Mouse (Mus musculus): Measurements from ENCODE around the gene Btd. TPM values are rescaled to one million over a fixed set of nuclear protein-coding genes. Genes with fewer than 3 reads are reported as not detected.

Btd gene
- total RNA-seq, 2 experiments from 2014 or later, result 9.3 to 12.3 TPM

DNA sequence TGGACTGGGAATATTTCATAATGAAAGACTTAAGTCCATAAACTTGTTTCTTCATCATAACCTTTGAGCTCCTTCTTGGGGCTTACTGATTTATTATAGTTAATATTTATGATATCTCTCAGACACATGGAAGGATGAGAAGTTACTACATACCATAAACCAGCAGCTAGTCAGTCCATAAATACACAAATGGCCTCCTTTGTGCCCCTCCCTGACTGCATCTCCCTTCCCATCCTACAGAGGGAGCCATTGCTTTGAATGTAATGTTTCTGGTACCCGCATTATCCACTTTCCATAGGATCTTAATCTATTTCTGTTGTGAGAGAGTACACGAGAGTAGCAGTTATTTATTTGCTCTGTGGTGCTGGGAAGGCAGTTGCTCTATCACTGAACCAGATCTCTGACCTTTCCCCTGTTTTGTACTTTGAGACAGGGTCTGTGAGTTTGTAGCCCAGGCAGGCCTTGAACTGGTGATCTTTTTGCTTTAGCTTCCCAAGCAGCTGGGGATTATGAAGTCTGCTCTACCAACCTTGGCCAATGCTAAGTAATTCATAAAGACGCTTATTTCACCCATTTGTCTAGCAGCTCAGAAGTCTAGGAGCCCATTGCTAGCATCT, 4.2 kb downstream of the Btd start:
- DNase-seq, result no peak
- intact Hi-C loops (cut with DNase I), result loop anchor here (5.0 kb wide), 1 partner anchor 437 kb away; no protein-coding TSS in a partner anchor

DNA sequence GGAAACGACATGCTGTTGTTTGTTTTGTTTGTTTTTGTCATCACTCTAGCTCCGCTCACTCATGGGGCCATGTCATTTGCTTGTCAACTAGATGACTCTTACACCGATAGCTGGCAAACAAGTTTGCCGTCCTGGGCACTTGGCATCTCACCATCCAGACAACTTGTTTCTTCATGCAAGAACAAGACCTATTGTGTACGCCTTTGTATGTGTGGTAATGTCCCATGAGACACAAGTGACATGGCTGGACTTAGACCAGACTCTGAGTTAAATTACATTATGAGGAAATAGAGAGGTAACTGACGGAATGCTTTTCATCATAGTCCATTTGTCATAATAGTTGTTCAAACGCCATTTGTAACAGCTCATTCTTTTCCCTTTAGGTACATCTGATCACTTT, 5.1 kb downstream of the Btd start:
- intact Hi-C loops (cut with DNase I), result no loop called here
- no peak for DNase-seq

DNA sequence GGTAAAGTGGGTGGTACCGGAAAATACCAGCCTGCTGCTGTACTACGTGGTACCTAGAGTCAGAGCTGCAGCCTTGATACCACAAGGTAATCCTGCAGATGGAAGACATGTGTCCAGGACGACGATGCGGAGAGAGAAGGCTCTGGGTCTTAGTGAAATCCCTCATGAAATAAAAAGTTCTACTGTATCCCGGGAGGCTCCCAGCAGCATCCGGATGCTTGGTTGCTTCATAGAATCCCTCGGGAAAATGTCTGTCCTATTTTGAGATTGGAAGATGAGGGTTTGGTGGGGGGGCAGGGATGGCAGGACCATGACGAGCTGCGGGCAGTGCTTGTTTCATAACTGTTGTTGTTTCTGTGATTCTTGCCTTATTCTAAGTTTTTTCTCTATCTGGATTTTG, 7.2 kb downstream of the Btd start:
- no peak for DNase-seq
- intact Hi-C loops (cut with DNase I), result no loop called here

DNA sequence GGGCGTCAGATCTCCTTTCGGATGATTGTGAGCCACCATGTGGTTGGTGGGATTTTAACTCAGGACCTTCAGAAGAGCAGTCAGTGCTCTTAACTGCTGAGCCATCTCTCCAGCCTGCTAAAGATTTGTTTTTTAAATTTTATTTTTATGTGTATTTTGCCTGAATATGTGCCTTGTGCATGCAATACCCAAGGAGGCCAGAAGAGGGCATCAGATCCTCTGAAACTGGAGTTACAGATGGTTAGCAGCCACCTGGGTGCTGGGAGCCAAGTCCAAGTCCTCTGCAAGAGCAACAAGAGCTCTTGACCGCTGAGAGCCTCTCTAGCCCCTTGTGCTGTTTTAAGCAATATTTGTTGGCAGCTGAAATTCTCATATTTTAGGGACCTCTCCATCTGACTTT, 9.5 kb downstream of the Btd start:
- intact Hi-C loops (cut with DNase I), result no loop called here

DNA sequence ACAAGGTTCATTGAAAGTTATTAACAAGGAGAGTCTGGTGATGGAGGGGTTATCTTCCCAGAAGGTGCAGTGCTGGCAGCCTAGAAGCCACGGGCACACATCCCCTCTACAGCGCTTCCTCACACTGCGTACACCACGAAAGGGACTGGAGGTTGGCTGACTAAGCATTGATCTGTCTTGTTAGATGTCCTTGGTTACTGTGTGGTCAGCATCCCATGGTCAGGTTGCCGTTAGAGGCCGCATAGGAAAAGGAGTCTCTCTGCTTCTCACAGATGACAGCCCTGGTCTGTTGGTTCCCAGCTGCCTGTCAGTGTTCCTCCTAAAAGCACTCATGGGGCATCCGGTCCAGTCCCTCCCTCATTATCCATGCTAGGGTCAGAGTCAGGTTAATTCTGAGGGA, 10.4 kb downstream of the Btd start:
- intact Hi-C loops (cut with DNase I), result no loop called here
- no peak for DNase-seq

More for the DNA sequence above, 9.5 kb downstream of the Btd start:
- no peak for DNase-seq

DNA sequence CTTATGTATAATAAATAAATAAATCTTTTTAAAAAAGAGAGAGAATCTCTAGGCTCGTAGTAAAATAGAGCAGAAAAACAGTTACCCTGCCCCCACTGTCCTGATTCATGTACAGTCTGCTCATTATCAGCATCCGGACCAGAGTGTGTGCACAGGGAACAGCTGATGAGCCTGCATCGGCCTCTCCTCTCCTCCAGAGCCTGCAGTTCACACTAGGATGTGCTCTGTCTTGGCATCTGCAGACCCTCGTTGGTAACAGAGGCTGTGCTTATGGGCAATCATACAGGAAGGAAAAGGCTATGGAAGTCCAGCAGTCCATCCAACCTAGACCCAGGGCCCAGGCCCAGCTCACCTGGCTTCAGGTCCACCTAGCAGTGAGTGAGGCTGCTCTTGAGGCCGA, 11.3 kb downstream of the Btd start:
- DNase-seq, result no peak
- intact Hi-C loops (cut with DNase I), result no loop called here

DNA sequence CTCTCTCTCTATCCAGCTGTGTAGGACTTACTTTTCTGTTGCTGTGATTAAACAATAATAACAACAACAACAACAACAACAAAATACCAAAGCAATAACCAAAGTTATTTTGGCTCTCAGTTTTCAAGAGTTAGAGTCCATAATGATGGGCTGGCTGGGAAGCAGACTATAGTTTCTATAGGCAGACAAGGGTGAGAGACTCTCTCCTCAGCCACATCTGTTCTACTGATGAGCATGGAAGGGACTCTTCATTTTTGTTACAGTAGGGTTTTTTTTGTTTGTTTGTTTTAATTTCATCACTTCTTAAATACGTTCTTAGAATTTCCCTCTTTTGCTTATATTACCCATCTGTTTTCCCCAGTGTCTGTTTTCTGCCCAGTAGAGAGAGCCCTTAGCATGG, 11.8 kb downstream of the Btd start:
- DNase-seq, result no peak
- intact Hi-C loops (cut with DNase I), result no loop called here

DNA sequence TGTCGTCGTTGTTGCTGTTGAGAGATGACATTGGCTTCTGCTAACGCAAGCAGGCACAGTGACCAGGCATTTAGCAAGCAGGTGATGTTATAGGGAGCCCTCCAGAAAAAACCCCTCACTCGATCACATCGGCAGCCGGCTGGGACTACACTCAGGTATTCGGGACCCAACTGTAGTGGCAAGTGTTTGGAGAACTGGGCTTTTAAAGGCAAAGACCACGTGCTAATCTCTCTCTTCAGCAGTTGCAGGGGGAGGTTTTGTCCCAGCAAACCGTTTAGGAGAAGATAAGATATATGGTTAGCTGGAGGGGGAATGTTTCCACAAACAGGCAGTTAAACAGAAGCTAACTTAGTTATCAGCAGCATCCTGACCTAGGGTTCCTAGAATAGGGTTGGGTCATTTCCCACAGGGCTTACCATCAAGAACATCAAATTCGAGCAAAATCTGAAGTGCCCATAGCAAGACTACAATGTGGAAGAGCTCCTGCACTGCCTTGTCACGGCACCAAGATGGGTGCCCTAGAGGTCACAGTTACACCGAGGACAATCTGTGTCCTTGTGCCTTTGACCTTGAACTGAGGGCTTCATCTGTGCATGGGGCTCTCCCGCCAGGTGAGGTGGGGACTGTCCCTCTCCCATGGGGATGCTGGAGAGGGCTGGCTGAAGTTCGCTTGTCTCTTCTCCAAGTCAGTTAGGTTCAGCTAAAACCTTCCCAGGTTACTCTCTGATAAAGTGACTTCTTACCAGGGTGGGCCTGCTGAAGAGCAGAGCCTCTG, 12.5 kb downstream of the Btd start:
- DNase-seq, result no peak
- intact Hi-C loops (cut with DNase I), result no loop called here

DNA sequence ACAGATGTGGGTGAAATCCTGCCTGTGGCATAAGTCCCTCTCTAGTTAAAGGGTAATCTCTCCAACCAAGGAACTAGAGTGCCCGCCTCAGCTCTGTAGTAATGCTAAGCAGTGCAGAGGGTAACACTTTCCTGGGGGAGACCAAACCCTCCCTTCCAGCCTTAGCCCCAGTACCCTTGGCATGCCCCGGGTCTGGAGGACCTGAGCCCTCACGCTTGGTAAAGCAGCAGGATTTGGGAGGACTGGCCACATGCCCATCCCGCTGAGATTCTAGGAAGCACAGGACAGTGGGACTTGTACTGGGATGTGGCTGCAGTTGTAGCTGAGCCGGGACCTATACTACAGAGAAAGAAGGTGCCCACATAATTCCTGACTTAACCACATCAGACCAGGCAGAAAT, 14.0 kb downstream of the Btd start:
- intact Hi-C loops (cut with DNase I), result loop anchor here (5.0 kb wide), 2 partner anchors 287 to 377 kb away; no protein-coding TSS in a partner anchor
- DNase-seq, result no peak

DNA sequence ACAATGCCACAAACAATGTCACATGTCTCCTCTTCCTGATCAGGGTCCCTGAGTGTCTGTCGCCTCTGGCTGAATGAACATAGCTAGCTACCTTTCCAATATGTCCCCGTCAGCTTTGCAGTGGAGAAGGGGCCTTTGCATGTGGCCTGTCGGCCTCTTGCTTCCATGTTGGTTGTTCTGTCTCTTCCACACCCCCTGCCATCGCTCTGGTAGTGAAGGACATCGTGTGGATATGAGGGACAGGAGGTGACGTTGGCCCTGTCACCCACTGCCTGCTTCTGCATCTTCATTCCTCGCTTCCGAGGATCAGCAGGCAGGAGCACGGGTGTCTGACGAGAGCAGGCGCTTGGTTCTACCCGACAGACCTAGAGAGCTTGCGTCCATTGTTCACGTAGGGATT, 14.6 kb downstream of the Btd start:
- intact Hi-C loops (cut with DNase I), result loop anchor here (5.0 kb wide), 2 partner anchors 287 to 377 kb away; no protein-coding TSS in a partner anchor

DNA sequence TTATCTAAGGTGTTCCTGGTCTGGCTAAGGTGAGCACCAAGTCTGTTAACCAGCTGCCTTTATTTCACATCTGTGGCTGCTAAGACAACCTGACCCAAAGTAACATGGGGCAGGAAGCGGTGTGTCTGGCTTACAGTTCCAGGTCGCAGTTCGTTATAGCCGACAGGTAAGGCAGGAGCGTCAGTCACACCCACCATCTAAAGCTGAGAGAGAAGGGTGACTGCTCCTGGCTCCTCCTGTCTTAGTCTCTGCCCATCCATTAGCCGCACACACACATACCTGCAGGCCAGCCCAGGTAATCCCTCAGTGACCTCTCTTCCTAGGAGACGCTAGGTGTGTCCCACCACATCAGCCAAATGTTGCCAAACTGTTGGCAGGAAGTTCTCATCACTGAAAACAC, 15.6 kb downstream of the Btd start:
- intact Hi-C loops (cut with DNase I), result loop anchor here (2.0 to 5.0 kb wide), 4 partner anchors 42 to 418 kb away; no protein-coding TSS in a partner anchor

More for the DNA sequence above, 14.6 kb downstream of the Btd start:
- DNase-seq, result no peak

DNA sequence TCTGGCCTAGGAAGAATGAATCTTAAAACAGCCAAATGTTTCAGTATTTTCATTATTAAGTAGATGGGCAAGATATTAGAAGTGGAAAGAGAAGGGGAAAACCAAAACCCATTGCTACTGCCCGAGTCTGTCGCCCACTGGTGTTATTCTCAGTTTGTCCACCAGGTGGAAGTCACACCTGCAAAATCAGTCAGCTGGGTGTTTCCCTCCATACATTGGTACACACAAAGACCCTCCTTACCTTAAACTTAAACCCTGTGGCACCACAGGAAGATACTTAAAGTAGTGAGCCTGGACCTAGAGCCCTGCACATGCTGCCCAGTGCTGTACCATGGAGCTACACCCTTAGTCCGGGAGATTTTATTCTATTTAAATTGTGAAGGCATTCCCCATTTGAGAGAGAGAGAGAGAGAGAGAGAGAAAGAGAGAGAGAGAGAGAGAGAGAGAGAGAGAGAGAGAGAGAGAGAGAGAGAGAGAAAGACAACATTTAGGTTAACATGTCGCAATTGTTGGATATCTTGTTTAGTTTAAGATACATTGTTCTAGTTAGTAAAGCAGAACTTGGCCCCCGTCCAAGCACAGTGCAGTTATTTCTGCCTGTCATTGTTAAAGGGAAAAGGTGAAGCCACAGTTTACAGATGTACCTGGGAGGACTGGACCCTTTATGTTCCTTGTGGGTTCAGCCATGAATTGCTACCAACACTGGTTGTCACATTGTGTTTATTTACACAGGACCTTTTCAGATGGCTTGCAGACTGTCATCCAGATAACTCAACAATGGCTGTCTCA, 16.2 kb downstream of the Btd start:
- intact Hi-C loops (cut with DNase I), result loop anchor here (1.0 to 5.0 kb wide), 5 partner anchors 42 to 418 kb away; no protein-coding TSS in a partner anchor
- DNase-seq, result peak; percentile 81 to 83

More for the DNA sequence above, 15.6 kb downstream of the Btd start:
- DNase-seq, result no peak

DNA sequence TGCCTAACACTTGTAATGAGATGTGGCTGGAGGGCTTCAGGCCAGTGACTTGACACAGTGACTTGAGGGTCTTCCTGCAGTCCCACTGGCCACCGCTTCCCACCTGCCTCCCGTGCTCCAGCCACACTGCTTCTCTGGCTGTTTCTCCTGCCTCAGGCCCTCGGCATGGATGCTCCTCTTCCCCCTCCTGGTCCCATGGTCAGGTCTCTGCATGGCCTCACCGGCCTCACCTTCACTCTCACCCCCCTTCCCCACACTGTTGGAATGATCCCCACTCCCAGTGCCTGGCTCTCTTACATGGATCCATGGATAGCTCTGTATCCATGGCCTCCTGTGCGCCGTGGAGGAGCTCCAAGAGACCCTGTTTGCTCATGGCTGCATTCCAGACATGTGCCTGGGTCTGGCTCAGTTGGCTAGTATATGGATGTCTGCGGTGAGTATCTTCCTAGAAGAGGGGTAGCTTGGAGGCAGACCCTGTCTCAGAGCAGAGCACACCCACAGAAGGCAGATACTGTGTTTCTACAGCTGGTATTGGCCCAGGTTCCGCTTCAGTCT, 17.4 kb downstream of the Btd start:
- no peak for DNase-seq
- intact Hi-C loops (cut with DNase I), result loop anchor here (5.0 kb wide), 2 partner anchors 284 to 374 kb away; no protein-coding TSS in a partner anchor

DNA sequence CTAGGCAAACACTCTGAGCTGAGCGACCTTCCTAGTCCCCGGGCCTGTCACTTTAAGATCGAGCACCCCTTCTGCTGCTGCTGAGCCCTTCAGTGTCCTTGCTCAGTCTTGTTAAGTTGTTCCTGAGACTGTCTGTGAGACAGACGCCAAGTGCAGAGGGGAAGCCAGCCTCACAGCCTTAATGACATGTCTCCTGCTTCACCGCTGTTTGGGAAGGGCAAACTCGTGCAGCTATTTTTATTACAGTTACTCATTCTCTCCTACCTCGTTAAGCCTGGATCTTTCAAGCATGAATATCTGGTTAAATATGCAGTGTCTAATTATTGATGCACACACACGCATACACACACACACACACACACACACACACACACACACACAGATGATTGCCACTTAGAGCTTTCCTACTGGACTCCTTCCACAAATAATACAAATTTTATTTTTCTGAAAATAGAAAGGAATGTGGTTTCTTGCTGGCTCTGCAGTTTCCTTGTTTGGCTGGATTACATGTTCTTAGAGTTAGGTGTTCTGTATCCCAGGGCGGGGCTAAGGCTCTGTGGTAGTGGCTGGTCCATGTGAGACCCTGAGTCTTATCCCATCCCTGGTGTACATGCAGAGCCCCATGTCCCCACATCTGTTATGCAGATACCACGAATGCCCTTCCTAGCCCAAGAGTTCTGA, 18.8 kb downstream of the Btd start:
- intact Hi-C loops (cut with DNase I), result loop anchor here (5.0 kb wide), 2 partner anchors 283 to 373 kb away; no protein-coding TSS in a partner anchor
- DNase-seq, result peak in 1 of 2 experiments; percentile 67

DNA sequence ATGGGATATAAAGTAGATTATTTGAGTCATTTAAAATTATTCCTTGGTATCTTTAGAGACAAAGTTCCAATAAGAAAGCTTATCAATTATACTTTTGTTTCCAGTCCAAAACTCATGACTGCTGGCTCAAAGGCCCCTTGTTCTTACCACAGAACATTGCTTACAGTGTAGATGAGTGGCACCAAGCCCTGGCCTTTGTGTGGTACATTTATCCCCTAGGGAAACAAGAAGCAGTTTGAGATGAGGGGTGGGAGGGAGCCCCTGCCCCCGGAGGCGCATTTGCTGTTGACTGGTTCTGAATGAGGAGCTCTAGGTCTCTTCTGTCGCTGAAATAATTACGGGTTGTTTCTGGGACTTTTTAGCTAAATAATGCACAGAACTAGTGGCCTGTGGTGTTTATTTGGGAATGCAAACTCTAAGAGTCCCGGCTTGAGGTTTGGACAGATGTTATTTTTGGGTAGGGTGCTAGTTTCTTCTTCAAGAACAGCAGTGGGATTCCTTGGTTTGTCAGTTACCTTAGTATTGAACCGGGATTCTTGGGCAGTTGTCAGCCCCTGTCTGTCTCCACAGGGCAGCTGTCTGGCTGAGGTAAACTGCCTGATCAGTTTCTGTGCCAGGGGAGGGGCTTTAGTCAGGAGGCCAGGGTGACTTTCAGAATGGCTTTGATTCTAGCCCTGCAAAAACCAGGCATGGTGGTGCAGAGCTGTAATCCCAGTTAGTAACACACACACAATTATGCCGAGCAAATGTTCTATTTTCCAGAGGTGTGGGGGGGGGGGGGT, 19.7 kb downstream of the Btd start:
- DNase-seq, result no peak
- intact Hi-C loops (cut with DNase I), result no loop called here

DNA sequence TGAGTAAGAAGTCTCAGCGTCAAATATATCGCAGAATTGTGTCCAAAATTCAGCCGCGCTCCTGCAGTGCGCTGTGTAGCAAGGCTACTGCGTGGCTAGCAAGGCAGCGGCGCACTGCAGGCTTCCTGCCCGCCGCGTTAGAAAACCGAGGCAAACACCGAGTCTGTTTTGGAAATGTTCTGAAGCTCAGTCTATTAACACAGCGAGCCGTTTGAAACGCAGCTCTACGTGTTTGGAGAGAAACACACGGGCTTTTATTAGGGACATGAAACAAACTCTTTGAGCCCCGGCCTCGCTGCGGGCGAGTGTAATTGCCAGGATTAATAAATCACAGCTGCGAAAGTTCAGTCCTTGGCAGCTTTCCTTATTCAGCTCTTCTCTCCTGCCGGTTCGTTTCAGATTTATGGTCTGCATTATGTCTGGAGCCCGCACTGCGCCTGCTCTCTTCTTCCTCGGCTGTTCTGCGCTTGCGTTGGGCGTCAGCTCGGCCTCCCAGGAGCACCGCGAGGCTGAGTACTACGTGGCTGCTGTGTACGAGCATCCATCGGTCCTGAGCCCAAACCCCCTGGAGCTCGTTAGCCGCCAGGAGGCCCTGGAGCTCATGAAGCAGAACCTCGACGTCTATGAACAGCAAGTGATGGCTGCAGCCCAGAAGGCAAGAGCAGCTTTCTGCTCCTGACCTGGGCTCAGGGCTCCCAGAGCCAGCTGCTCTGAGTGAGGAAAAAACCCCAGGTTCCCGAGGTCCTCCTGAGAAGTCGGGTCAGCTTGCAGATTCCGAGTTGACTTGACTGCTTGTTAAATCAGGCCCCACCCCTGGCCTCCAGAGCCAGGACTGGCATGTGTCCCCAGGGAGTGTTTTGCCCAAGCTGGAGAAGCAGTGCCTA, 21.1 kb downstream of the Btd start:
- peak; percentile 80 to 87 for DNase-seq
- intact Hi-C loops (cut with DNase I), result no loop called here

DNA sequence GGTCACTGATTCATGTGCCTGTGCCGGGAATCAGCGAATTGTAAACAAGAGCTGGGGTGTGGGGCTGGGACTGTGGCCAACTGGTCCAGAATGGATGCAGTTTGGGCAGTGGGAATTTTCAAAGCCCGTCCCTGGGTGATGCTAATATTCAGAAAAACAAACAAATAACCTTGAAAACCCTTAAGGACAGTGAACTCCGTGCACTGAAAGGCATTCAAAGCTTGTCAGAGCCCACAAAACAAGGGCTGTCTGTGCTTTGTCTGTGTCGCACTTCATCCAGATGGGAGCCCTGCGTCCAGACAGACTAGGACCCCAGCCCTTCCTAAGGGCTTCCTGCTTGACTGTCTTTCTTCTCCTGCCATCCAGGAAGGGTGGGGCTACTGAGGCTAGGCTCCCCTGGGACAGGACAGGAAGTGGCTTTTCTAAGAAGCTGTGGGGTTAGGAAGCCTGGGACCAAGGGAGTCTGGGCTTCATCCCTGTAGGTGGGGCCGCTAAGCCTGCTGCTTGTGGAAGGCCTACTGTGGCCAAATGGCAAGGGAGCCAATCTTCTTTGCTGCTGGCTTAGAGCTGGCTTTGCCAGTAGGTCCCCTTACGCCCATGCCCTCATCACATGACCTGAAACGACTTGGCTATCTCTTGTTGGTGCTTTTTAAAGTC, 21.9 kb downstream of the Btd start:
- intact Hi-C loops (cut with DNase I), result no loop called here
- DNase-seq, result peak; percentile 79 to 84
